In genomic region chr13:41400289-41400688, GRCm38 (mm10) we compare ENCODE assay signal across 25 mouse cellular contexts.
DNase-seq lines count a peak whose midpoint lies in the region; ATAC-seq and TF ChIP-seq lines count a peak whose summit lies in the region.
"Had no signal": no experiment of that assay in that cellular context is flagged by ENCODE, and none has a peak within 500 bp of the region (broad histone marks: within the 10 kb centered on the region; RNA-seq: fewer than 3 reads in every experiment).

No protein-coding gene starts in this region.

- TF ChIP-seq CTCF in CH12.LX (conservative IDR thresholded peaks at IDR 0.05 in 1 of 2, IDR thresholded peaks at IDR 0.05 in 1 of 2; ENCODE audit: low read depth in 2 of 2, low read length in 2 of 2), result no peak

- TF ChIP-seq RAD21 in CH12.LX (IDR thresholded peaks at IDR 0.05; ENCODE audit: low read depth, low read length), result no peak

- ATAC-seq in kidney, embryonic 15.5 days (replicated peaks; ENCODE audit: low FRiP score), result no peak
- ATAC-seq: forebrain, embryonic 13.5 days; forebrain, embryonic 16.5 days; hindbrain, postnatal 0 days; Patski had no signal

- H3K27ac ChIP-seq in heart, embryonic 10.5 days, result no peak overlapping the region
- peak overlapping the region; percentile 62 for H3K27ac ChIP-seq in CH12.LX (ENCODE audit: insufficient read depth, low read depth)
- no peak overlapping the region for H3K27ac ChIP-seq in kidney, embryonic 15.5 days
- H3K27ac ChIP-seq: forebrain, embryonic 10.5 days; forebrain, embryonic 13.5 days; heart, embryonic 13.5 days; hindbrain, embryonic 14.5 days; hindbrain, postnatal 0 days had no signal

- peak overlapping the region; percentile 34 for H3K4me2 ChIP-seq in CH12.LX (ENCODE audit: insufficient read depth, low read depth, poor library complexity, severe bottlenecking)
- no peak overlapping the region for H3K4me2 ChIP-seq in kidney, embryonic 15.5 days
- H3K4me2 ChIP-seq: forebrain, embryonic 13.5 days; heart, embryonic 13.5 days; hindbrain, embryonic 14.5 days had no signal

- 71% methylated on average over 3 of the region's 3 CpGs for WGBS in heart, embryonic 10.5 days
- 79% methylated on average over 3 of the region's 3 CpGs for WGBS in kidney, embryonic 15.5 days

- H3K9ac ChIP-seq in CH12.LX (ENCODE audit: insufficient read depth, low read depth), result no peak overlapping the region
- H3K9ac ChIP-seq in kidney, embryonic 15.5 days, result no peak overlapping the region
- H3K9ac ChIP-seq: forebrain, embryonic 13.5 days; heart, embryonic 13.5 days; hindbrain, embryonic 14.5 days had no signal

- 0 out of 2 replicates have a peak, but pooled peaks cover 2% of the 10 kb centered on the region for H3K79me2 ChIP-seq in CH12.LX (replicated peaks; ENCODE audit: control insufficient read depth, extremely low read depth, insufficient read depth, poor library complexity, severe bottlenecking)

- no peak for TF ChIP-seq POLR2A in CH12.LX (IDR thresholded peaks at IDR 0.05; ENCODE audit: low read depth, low read length)

- dilution Hi-C loops in CH12.LX (cut with MboI; ENCODE audit: extremely low pct_ligation_motif_present, extremely low pct_unique_long_range_greater_than_20kb, low sequenced_read_pairs), result no loop called here

- H3K4me1 ChIP-seq in heart, embryonic 10.5 days, result no peaks in the 10 kb centered on the region
- peaks cover 23 to 51% of the 10 kb centered on the region in 2 experiments for H3K4me1 ChIP-seq in CH12.LX (ENCODE audit: control insufficient read depth in 1 of 2, insufficient read depth in 2 of 2)
- peaks cover 21% of the 10 kb centered on the region for H3K4me1 ChIP-seq in kidney, embryonic 15.5 days
- H3K4me1 ChIP-seq: forebrain, embryonic 13.5 days had no signal

- H3K9me3 ChIP-seq in heart, embryonic 10.5 days, result no peaks in the 10 kb centered on the region
- H3K9me3 ChIP-seq in CH12.LX (replicated peaks; ENCODE audit: low read length), result peaks cover 7% of the 10 kb centered on the region
- no peaks in the 10 kb centered on the region for H3K9me3 ChIP-seq in kidney, embryonic 15.5 days (replicated peaks)
- H3K9me3 ChIP-seq: forebrain, embryonic 10.5 days; forebrain, embryonic 13.5 days; heart, embryonic 13.5 days had no signal

- no peaks in the 10 kb centered on the region for H3K36me3 ChIP-seq in heart, embryonic 10.5 days
- peaks cover 10 to 36% of the 10 kb centered on the region in 2 experiments for H3K36me3 ChIP-seq in CH12.LX (replicated peaks in 1 of 2; ENCODE audit: control insufficient read depth in 1 of 2, insufficient read depth in 1 of 2, low read length in 1 of 2)
- H3K36me3 ChIP-seq in kidney, embryonic 15.5 days, result no peaks in the 10 kb centered on the region
- H3K36me3 ChIP-seq: forebrain, embryonic 10.5 days; heart, embryonic 13.5 days had no signal

- H3K27me3 ChIP-seq in heart, embryonic 10.5 days (ENCODE audit: insufficient read depth, poor library complexity, severe bottlenecking), result no peaks in the 10 kb centered on the region
- no peaks in the 10 kb centered on the region for H3K27me3 ChIP-seq in CH12.LX (replicated peaks)
- no peaks in the 10 kb centered on the region for H3K27me3 ChIP-seq in kidney, embryonic 15.5 days
- H3K27me3 ChIP-seq: forebrain, embryonic 13.5 days; heart, embryonic 13.5 days; Patski had no signal

- DNase-seq in heart, adult 11 months, result peak; percentile 43
- DNase-seq in heart, embryonic 10.5 days (ENCODE audit: low spot score), result no peak
- peak; percentile 51 for DNase-seq in lung, postnatal 36 days
- DNase-seq in lung, postnatal 14 days, result no peak
- DNase-seq in CH12.LX (ENCODE audit: extremely low read depth), result peak; percentile 59
- peak; percentile 18 for DNase-seq in induced T-regulatory cell, adult 2 months (ENCODE audit: low read depth)
- no peak for DNase-seq in left cerebral cortex, postnatal 14 days (ENCODE audit: low spot score in 2 of 2)
- DNase-seq: adrenal gland, adult 8-10 months; adrenal gland, postnatal 25 days; B cell, adult 2 months; cerebellum, adult 11-12 months; cerebellum, adult 9-10 months; cerebellum, postnatal 14 days; gastrocnemius, postnatal 10 days; gastrocnemius, postnatal 36 days; heart, postnatal 14 days; heart, postnatal 4 days had no signal

- in situ Hi-C loops in CH12.LX (cut with MboI; ENCODE audit: low pct_ligation_motif_present, low pct_unique_long_range_greater_than_20kb, low sequenced_read_pairs), result no loop called here

- intact Hi-C loops in left cerebral cortex, postnatal 14 days (cut with DNase I), result no loop called here

- no peak overlapping the region for H3K4me3 ChIP-seq in heart, embryonic 10.5 days
- H3K4me3 ChIP-seq in CH12.LX (replicated peaks in 1 of 3; ENCODE audit: low read depth in 2 of 3, low read length in 2 of 3, poor library complexity in 1 of 3), result no peak overlapping the region
- H3K4me3 ChIP-seq in kidney, embryonic 15.5 days (replicated peaks), result no peak overlapping the region
- H3K4me3 ChIP-seq: forebrain, embryonic 10.5 days; forebrain, embryonic 13.5 days; heart, embryonic 13.5 days had no signal

- TF ChIP-seq EP300 in CH12.LX (IDR thresholded peaks at IDR 0.05; ENCODE audit: low read length), result peak; percentile 40; the same call in 1 of the 2 replicates

TF ChIP-seq in CH12.LX, 34 proteins besides CTCF, POLR2A, EP300 and RAD21:
- TF ChIP-seq NELFE (IDR thresholded peaks at IDR 0.05; ENCODE audit: low read depth, low read length) (no peak), SIN3A (IDR thresholded peaks at IDR 0.05; ENCODE audit: low read length) (no peak), ZMIZ1 (IDR thresholded peaks at IDR 0.05; ENCODE audit: low read depth, low read length) (no peak), MXI1 (IDR thresholded peaks at IDR 0.05; ENCODE audit: low read depth, low read length) (no peak), TCF12 (IDR thresholded peaks at IDR 0.05; ENCODE audit: low read depth, low read length) (no peak), GABPA (IDR thresholded peaks at IDR 0.05; ENCODE audit: insufficient replicate concordance, low read depth, low read length) (no peak), ELF1 (IDR thresholded peaks at IDR 0.05; ENCODE audit: low read depth, low read length) (no peak), JUND (conservative IDR thresholded peaks at IDR 0.05; ENCODE audit: low read depth, low read length) (no peak), JUN (IDR thresholded peaks at IDR 0.05; ENCODE audit: insufficient read depth, low read depth, low read length) (peak; percentile 45; the same call in 1 of the 2 replicates), POLR2AphosphoS2 (IDR thresholded peaks at IDR 0.05; ENCODE audit: low read depth, low read length) (no peak), USF1 (IDR thresholded peaks at IDR 0.05; ENCODE audit: low read depth, low read length) (no peak), MEF2A (IDR thresholded peaks at IDR 0.05; ENCODE audit: borderline replicate concordance, low read depth, low read length) (peak; percentile 74), TBP (conservative IDR thresholded peaks at IDR 0.05; ENCODE audit: low read depth, low read length) (no peak), E2F4 (IDR thresholded peaks at IDR 0.05; ENCODE audit: insufficient replicate concordance, low read depth, low read length) (no peak), UBTF (IDR thresholded peaks at IDR 0.05; ENCODE audit: low read depth, low read length) (no peak), MYC (IDR thresholded peaks at IDR 0.05; ENCODE audit: low read depth, low read length) (no peak), BHLHE40 (IDR thresholded peaks at IDR 0.05; ENCODE audit: low read depth, low read length) (peak; percentile 46), ZC3H11A (IDR thresholded peaks at IDR 0.05; ENCODE audit: low read depth, low read length) (no peak), SMC3 (IDR thresholded peaks at IDR 0.05; ENCODE audit: low read depth, low read length) (no peak), USF2 (conservative IDR thresholded peaks at IDR 0.05; ENCODE audit: low read depth, low read length) (no peak), PAX5 (IDR thresholded peaks at IDR 0.05; ENCODE audit: low read length) (no peak), MAFK (IDR thresholded peaks at IDR 0.05; ENCODE audit: insufficient replicate concordance, low read length) (no peak), MAZ (IDR thresholded peaks at IDR 0.05; ENCODE audit: low read depth, low read length) (no peak), CHD2 (IDR thresholded peaks at IDR 0.05; ENCODE audit: low read length) (no peak), NRF1 (IDR thresholded peaks at IDR 0.05; ENCODE audit: low read depth, low read length) (no peak), ZNF384 (IDR thresholded peaks at IDR 0.05; ENCODE audit: low read depth, low read length) (no peak), CHD1 (IDR thresholded peaks at IDR 0.05; ENCODE audit: low read depth, low read length) (no peak), ETS1 (conservative IDR thresholded peaks at IDR 0.05; ENCODE audit: low read depth, low read length) (peak; percentile 48; the same call in 1 of the 2 replicates), ZKSCAN1 (IDR thresholded peaks at IDR 0.05; ENCODE audit: borderline replicate concordance, low read depth, low read length) (no peak), KAT2A (IDR thresholded peaks at IDR 0.05; ENCODE audit: insufficient replicate concordance, low read length) (no peak), HCFC1 (IDR thresholded peaks at IDR 0.05; ENCODE audit: low read depth, low read length) (no peak), RCOR1 (conservative IDR thresholded peaks at IDR 0.05; ENCODE audit: low read depth, low read length) (no peak), IRF4 (IDR thresholded peaks at IDR 0.05; ENCODE audit: low read depth, low read length) (0 out of 2 replicates have a peak, but pooled peaks have one; percentile 23), MAX (IDR thresholded peaks at IDR 0.05; ENCODE audit: low read length) (no peak)

Comparison
In these comparisons a context has a peak if more than half of its experiments do, and no peak if none do; other contexts are left out.
1. DNase-seq: peak in heart, adult 11 months (single experiment), lung, postnatal 36 days (single experiment), CH12.LX (single experiment) and induced T-regulatory cell, adult 2 months (single experiment); none in heart, embryonic 10.5 days (single experiment), lung, postnatal 14 days (single experiment) and left cerebral cortex, postnatal 14 days (0 of 2).